Mouse (Mus musculus): ENCODE measurements around the gene Gpr85. TPM values are rescaled to one million over a fixed set of nuclear protein-coding genes. Genes with fewer than 3 reads are reported as not detected.
"Not testable (repeated sequence)": the region's sequence is repeated elsewhere in the genome, so short reads cannot be mapped to it uniquely, and the experiment has no call there.

The Gpr85 gene
- polyA plus RNA-seq, 1 experiment from 2014 or later = 11.9 TPM

- Histone ChIP-seq H3K4me2 (ENCODE audit: low read depth, low read length) (peak overlapping the region; percentile 46), H3K4me3 (ENCODE audit: low read depth, low read length) (peak overlapping the region; percentile 19), H3K27me3 (ENCODE audit: control insufficient read depth, insufficient read depth, low read length) (no peaks in the 10 kb centered on the region), H3K9me3 (replicated peaks; ENCODE audit: control insufficient read depth, low read length) (no peaks in the 10 kb centered on the region), H3K27ac (replicated peaks; ENCODE audit: low read depth, low read length) (no peak overlapping the region), H3K9ac (replicated peaks; ENCODE audit: low read length) (peak overlapping the region; percentile 0; the same call in 1 of the 2 replicates), H3K36me3 (replicated peaks; ENCODE audit: control insufficient read depth, insufficient read depth, low read depth, low read length) (no peaks in the 10 kb centered on the region), H3K4me1 (ENCODE audit: control insufficient read depth, insufficient read depth, low read length) (no peaks in the 10 kb centered on the region)
- 53% methylated on average over 12 of the region's 12 CpGs for WGBS
- DNase-seq (ENCODE audit: low spot score) (peak; percentile 35), ATAC-seq (replicated peaks; ENCODE audit: insufficient number of reproducible peaks, low FRiP score, low TSS enrichment, low read depth) (no peak)
Observed at GRCm38 (mm10) chr6:13870289-13870741, 30.6 kb upstream of the Gpr85 start.

- no peak overlapping the region for H3K4me3 ChIP-seq (ENCODE audit: low read depth, low read length)
- H3K9me3 ChIP-seq (replicated peaks; ENCODE audit: control insufficient read depth, low read length) = no peaks in the 10 kb centered on the region
- no peaks in the 10 kb centered on the region for H3K36me3 ChIP-seq (replicated peaks; ENCODE audit: control insufficient read depth, insufficient read depth, low read depth, low read length)
- 82% methylated on average over 1 of the region's 1 CpGs for WGBS
- no peak for ATAC-seq (replicated peaks; ENCODE audit: insufficient number of reproducible peaks, low FRiP score, low TSS enrichment, low read depth)
- H3K27ac ChIP-seq (replicated peaks; ENCODE audit: low read depth, low read length) = no peak overlapping the region
- H3K4me1 ChIP-seq (ENCODE audit: control insufficient read depth, insufficient read depth, low read length) = no peaks in the 10 kb centered on the region
- H3K9ac ChIP-seq (replicated peaks; ENCODE audit: low read length) = no peak overlapping the region
- no peaks in the 10 kb centered on the region for H3K27me3 ChIP-seq (ENCODE audit: control insufficient read depth, insufficient read depth, low read length)
- H3K4me2 ChIP-seq (ENCODE audit: low read depth, low read length) = no peak overlapping the region
- DNase-seq (ENCODE audit: low spot score) = no peak
Observed at GRCm38 (mm10) chr6:13860596-13860995, 20.9 kb upstream of the Gpr85 start.

- Histone ChIP-seq H3K4me3 (ENCODE audit: low read depth, low read length) (no peak overlapping the region), H3K36me3 (replicated peaks; ENCODE audit: control insufficient read depth, insufficient read depth, low read depth, low read length) (no peaks in the 10 kb centered on the region), H3K27me3 (ENCODE audit: control insufficient read depth, insufficient read depth, low read length) (no peaks in the 10 kb centered on the region), H3K9me3 (replicated peaks; ENCODE audit: control insufficient read depth, low read length) (no peaks in the 10 kb centered on the region), H3K27ac (replicated peaks; ENCODE audit: low read depth, low read length) (no peak overlapping the region), H3K9ac (replicated peaks; ENCODE audit: low read length) (no peak overlapping the region), H3K4me1 (ENCODE audit: control insufficient read depth, insufficient read depth, low read length) (no peaks in the 10 kb centered on the region), H3K4me2 (ENCODE audit: low read depth, low read length) (no peak overlapping the region)
- ATAC-seq (replicated peaks; ENCODE audit: insufficient number of reproducible peaks, low FRiP score, low TSS enrichment, low read depth) = no peak
- 81% methylated on average over 6 of the region's 6 CpGs for WGBS
- DNase-seq (ENCODE audit: low spot score) = no peak
Observed at GRCm38 (mm10) chr6:13859877-13860585, 20.3 kb upstream of the Gpr85 start.

DNA sequence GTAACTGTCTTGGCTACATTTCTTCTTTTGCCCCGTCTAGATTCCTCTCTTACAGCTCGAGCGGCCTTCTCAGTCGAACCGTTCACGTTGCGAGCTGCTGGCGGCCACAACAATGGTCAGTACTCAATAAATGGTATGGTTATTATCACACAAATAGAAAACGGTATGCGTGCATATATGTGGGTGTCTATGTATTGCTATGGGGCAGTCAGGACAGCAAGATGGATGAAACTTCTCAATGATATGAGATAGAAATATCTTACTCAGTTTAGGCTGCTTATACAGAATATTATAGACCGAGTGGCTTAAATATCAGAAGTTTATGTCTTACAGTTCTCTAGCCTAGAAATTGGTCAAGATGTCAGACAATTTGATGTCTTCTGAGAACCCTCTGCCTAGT is 14.5 kb upstream of the Gpr85 start:
- no peak overlapping the region for H3K4me3 ChIP-seq (ENCODE audit: low read depth, low read length)
- no peaks in the 10 kb centered on the region for H3K27me3 ChIP-seq (ENCODE audit: control insufficient read depth, insufficient read depth, low read length)
- no peaks in the 10 kb centered on the region for H3K36me3 ChIP-seq (replicated peaks; ENCODE audit: control insufficient read depth, insufficient read depth, low read depth, low read length)
- H3K27ac ChIP-seq (replicated peaks; ENCODE audit: low read depth, low read length) = no peak overlapping the region
- no peak overlapping the region for H3K9ac ChIP-seq (replicated peaks; ENCODE audit: low read length)
- no peak overlapping the region for H3K4me2 ChIP-seq (ENCODE audit: low read depth, low read length)
- H3K4me1 ChIP-seq (ENCODE audit: control insufficient read depth, insufficient read depth, low read length) = no peaks in the 10 kb centered on the region
- H3K9me3 ChIP-seq (replicated peaks; ENCODE audit: control insufficient read depth, low read length) = no peaks in the 10 kb centered on the region
- ATAC-seq (replicated peaks; ENCODE audit: insufficient number of reproducible peaks, low FRiP score, low TSS enrichment, low read depth) (no peak), DNase-seq (ENCODE audit: low spot score) (no peak)
- WGBS = 22% methylated on average over 11 of the region's 11 CpGs

DNA sequence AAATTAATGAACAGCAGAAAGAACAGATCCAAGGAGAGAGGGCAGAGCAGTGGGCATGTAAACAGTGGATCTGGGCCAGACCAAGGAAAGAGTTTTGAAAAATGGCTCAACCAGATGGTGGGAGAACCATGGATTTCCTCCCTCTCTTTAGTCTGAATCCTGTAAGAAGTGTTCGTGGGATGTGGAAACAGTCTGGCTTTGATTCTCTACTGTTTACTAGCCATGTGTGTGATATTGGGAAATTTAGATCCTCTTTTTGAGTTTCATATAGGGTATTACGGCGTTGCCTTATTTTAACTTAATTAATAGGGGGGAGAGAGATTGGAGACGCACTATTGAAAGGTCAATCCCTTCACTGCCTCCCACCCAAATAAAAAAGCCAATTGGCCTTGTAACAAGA is 13.5 kb upstream of the Gpr85 start:
- Histone ChIP-seq H3K27me3 (ENCODE audit: control insufficient read depth, insufficient read depth, low read length) (no peaks in the 10 kb centered on the region), H3K9me3 (replicated peaks; ENCODE audit: control insufficient read depth, low read length) (no peaks in the 10 kb centered on the region), H3K36me3 (replicated peaks; ENCODE audit: control insufficient read depth, insufficient read depth, low read depth, low read length) (no peaks in the 10 kb centered on the region), H3K27ac (replicated peaks; ENCODE audit: low read depth, low read length) (no peak overlapping the region), H3K4me3 (ENCODE audit: low read depth, low read length) (no peak overlapping the region), H3K9ac (replicated peaks; ENCODE audit: low read length) (no peak overlapping the region), H3K4me2 (ENCODE audit: low read depth, low read length) (no peak overlapping the region), H3K4me1 (ENCODE audit: control insufficient read depth, insufficient read depth, low read length) (no peaks in the 10 kb centered on the region)
- no peak for DNase-seq (ENCODE audit: low spot score)
- ATAC-seq (replicated peaks; ENCODE audit: insufficient number of reproducible peaks, low FRiP score, low TSS enrichment, low read depth) = no peak
- WGBS = 69% methylated on average over 4 of the region's 4 CpGs

DNA sequence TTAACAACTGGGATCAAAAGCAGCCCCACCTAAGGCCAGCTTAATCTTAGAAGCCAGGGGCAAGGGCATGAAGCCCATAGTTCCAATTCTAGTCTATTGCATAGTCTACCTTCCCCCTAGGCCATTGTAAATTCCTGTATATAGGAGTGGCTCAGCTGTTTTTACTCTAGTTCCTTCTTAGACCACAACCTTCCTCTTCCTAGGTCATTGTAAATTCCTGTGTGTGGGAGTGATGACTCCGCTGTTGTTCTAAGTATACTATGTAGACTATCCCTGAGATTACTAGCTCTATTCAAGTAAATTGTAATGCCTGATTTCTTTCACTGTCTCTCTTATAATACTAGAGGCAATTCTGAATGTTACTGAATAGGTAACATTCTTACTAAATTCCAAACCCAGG is 6.3 kb upstream of the Gpr85 start:
- 90% methylated on average over 1 of the region's 1 CpGs for WGBS
- not testable (repeated sequence) for H3K9me3 ChIP-seq (replicated peaks; ENCODE audit: control insufficient read depth, low read length); ATAC-seq (replicated peaks; ENCODE audit: insufficient number of reproducible peaks, low FRiP score, low TSS enrichment, low read depth); H3K9ac ChIP-seq (replicated peaks; ENCODE audit: low read length); H3K4me3 ChIP-seq (ENCODE audit: low read depth, low read length); H3K36me3 ChIP-seq (replicated peaks; ENCODE audit: control insufficient read depth, insufficient read depth, low read depth, low read length); H3K4me2 ChIP-seq (ENCODE audit: low read depth, low read length); H3K27ac ChIP-seq (replicated peaks; ENCODE audit: low read depth, low read length); DNase-seq (ENCODE audit: low spot score); H3K4me1 ChIP-seq (ENCODE audit: control insufficient read depth, insufficient read depth, low read length); H3K27me3 ChIP-seq (ENCODE audit: control insufficient read depth, insufficient read depth, low read length)

- under 1% methylated on average over 41 of the region's 41 CpGs for WGBS
Observed at GRCm38 (mm10) chr6:13838677-13839344, 931 bp downstream of the Gpr85 start.

More at GRCm38 (mm10) chr6:13838677-13839344, 931 bp downstream of the Gpr85 start:
- DNase-seq (ENCODE audit: low spot score) (peak; percentile 82), ATAC-seq (replicated peaks; ENCODE audit: insufficient number of reproducible peaks, low FRiP score, low TSS enrichment, low read depth) (peak; percentile 93)
- H3K27me3 ChIP-seq (ENCODE audit: control insufficient read depth, insufficient read depth, low read length) = no peaks in the 10 kb centered on the region
- H3K36me3 ChIP-seq (replicated peaks; ENCODE audit: control insufficient read depth, insufficient read depth, low read depth, low read length) = no peaks in the 10 kb centered on the region
- H3K27ac ChIP-seq (replicated peaks; ENCODE audit: low read depth, low read length) = peak overlapping the region; percentile 4; the same call in 1 of the 2 replicates
- H3K9me3 ChIP-seq (replicated peaks; ENCODE audit: control insufficient read depth, low read length) = no peaks in the 10 kb centered on the region
- peak overlapping the region; percentile 44 for H3K4me3 ChIP-seq (ENCODE audit: low read depth, low read length)
- no peaks in the 10 kb centered on the region for H3K4me1 ChIP-seq (ENCODE audit: control insufficient read depth, insufficient read depth, low read length)
- H3K4me2 ChIP-seq (ENCODE audit: low read depth, low read length) = peak overlapping the region; percentile 76
- peak overlapping the region; percentile 73 for H3K9ac ChIP-seq (replicated peaks; ENCODE audit: low read length)

Measured in embryonic facial prominence, embryonic 11.5 days (tissue).